Mouse (Mus musculus): ENCODE data around the gene Tspan9. TPM values are rescaled to one million over a fixed set of nuclear protein-coding genes. Genes with fewer than 3 reads are reported as not detected.

Gene Tspan9
- polyA plus RNA-seq, 1 experiment, result 49.7 TPM

DNA sequence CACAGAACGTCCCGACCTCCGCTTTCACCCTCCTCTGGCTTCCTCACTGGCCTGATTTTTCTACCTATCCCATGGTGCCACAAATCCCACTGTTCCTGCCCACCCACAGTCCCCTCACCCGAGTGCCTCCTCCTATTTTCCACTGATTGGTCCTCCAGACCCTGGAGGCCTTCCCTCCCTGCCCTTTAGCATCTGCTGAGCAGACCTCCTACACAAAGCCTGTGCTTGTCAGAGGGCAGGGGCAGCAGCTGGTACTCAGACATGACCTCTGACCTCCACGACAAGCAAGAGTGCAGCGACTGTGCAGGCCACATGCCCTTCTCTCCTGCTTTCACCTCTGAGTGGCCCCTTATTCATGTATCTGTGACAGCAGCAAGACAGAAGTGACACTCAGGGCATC lies 121.2 kb downstream of the Tspan9 start:
- DNase-seq (ENCODE audit: low read depth), result no peak
- no peak for TF ChIP-seq POLR2A (IDR thresholded peaks at IDR 0.05; ENCODE audit: borderline replicate concordance, extremely low read depth, insufficient read depth, insufficient read length, poor library complexity, severe bottlenecking)
- TF ChIP-seq CTCF (IDR thresholded peaks at IDR 0.05; ENCODE audit: borderline replicate concordance, extremely low read depth, insufficient read depth, insufficient read length), result no peak

DNA sequence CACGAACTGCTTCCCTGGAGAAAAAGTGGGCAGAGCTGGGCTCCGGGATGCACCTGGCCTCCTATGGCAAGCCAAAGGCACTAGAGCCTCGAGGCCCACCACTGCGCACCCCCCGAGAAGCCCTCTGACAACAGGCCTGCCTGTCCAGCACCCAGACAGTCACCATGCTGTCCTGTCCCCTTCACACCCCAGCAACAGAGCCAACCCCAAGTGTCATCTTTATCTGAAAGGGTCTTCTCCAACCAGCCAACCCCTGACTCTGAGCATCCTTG lies 121.5 kb downstream of the Tspan9 start:
- TF ChIP-seq CTCF (IDR thresholded peaks at IDR 0.05; ENCODE audit: borderline replicate concordance, extremely low read depth, insufficient read depth, insufficient read length) (no peak), POLR2A (IDR thresholded peaks at IDR 0.05; ENCODE audit: borderline replicate concordance, extremely low read depth, insufficient read depth, insufficient read length, poor library complexity, severe bottlenecking) (no peak)
- no peak for DNase-seq (ENCODE audit: low read depth)

DNA sequence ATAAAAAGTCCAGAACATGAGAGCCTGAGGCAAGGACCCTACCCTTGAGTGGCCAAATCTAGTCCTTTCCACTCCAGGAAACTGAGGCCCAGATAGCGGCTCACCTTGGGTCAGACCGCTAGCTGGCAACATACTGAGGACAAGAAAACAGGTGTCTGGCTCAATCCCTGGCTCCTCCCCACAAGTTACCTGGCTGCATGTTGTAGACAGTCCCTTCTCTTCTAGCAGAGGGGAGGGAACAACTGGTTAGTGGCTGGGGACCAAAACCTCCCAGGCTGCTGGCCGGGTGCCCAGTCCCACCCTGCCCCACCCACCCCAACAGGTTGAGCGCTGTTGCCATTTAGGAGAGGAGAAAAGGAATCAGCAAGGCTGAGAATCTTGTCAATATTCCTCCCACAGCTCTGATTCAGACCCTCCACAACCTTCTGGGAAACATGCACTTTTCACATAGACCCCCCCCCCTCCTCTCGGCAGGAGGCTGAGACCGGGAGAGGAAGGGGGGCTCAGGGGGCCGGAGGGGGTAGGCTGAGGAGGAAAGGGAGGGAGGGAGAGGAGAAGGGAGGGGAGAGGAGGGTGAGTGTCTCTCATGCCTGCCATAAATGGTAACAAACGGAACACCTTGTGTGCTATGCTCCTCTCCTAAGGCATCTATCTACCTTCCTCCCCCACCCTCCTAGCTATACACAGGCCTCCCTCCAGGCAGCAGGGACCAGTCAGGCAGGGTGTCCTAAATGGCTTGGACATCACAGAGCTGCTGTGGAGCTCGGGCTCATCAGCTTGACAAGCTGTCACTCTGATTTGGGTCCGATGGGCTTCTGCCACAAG lies 122.1 kb downstream of the Tspan9 start:
- no peak for TF ChIP-seq POLR2A (IDR thresholded peaks at IDR 0.05; ENCODE audit: borderline replicate concordance, extremely low read depth, insufficient read depth, insufficient read length, poor library complexity, severe bottlenecking)
- no peak for TF ChIP-seq CTCF (IDR thresholded peaks at IDR 0.05; ENCODE audit: borderline replicate concordance, extremely low read depth, insufficient read depth, insufficient read length)
- DNase-seq (ENCODE audit: low read depth), result peak; percentile 62

DNA sequence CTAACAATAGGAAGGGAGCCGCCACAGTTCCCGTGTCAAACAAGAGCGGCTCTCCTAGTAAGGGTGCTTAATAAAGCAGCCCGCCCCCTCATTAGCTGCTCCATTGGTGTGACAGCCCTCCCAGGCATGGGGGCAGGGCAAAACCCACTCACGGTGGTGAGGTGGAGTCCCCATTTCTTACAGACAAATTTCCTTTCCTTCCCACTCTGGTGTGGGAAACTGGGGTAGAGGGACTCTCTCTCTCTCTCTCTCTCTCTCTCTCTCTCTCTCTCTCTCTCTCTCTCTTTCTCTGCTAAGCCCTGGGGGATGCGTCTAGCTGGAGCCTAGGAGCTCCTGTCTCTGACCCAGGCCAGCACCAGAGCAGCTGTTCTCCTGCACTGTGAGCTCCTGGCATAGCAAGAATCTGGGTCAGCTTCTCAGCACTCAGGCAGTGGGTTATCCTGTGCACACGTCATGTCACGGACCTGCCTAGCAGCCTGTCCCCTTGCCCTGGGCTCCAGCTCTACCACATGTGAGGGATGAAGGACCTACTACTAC lies 122.8 kb downstream of the Tspan9 start:
- DNase-seq (ENCODE audit: low read depth), result peak; percentile 84
- no peak for TF ChIP-seq CTCF (IDR thresholded peaks at IDR 0.05; ENCODE audit: borderline replicate concordance, extremely low read depth, insufficient read depth, insufficient read length)
- TF ChIP-seq POLR2A (IDR thresholded peaks at IDR 0.05; ENCODE audit: borderline replicate concordance, extremely low read depth, insufficient read depth, insufficient read length, poor library complexity, severe bottlenecking), result no peak

DNA sequence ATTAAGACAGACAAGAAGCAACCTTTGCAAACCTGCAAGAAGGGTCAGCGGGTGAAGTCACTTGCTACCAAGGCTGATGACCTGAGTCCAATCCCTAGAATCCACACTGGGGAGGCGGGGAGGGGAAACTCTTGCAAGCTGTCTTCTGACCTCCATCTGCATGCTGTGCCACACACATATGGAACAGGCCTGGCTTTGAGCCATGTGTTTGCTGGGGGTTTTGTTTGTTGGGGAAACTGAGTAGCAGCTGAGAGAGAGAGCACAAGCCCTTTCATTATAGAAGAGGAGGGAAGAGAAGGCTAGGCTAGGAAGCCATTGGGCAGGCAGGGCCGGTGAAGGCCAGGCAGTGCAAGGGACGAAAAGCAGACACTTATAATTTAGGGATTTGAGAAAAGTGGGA lies 123.3 kb downstream of the Tspan9 start:
- no peak for TF ChIP-seq CTCF (IDR thresholded peaks at IDR 0.05; ENCODE audit: borderline replicate concordance, extremely low read depth, insufficient read depth, insufficient read length)
- no peak for TF ChIP-seq POLR2A (IDR thresholded peaks at IDR 0.05; ENCODE audit: borderline replicate concordance, extremely low read depth, insufficient read depth, insufficient read length, poor library complexity, severe bottlenecking)
- peak; percentile 87 for DNase-seq (ENCODE audit: low read depth)

DNA sequence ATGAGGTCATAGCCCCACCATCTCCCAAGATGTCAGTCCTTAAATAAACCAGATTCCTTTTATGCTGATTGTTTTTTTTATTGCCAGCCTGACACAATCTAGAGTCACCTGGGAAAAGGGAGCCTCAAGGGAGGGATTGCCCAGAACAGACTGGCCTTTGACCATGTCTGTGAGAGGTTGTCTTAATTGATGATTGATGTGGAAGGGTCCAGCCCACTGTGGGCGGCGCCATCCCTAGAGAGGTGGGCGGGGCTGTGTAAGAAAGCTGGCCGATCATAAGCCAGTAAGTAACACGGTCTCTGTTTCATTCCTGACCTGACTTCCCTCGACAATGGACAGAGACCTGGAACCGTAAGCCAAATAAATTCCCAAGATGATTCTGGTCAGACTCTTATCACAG lies 124.3 kb downstream of the Tspan9 start:
- DNase-seq (ENCODE audit: low read depth), result no peak
- TF ChIP-seq CTCF (IDR thresholded peaks at IDR 0.05; ENCODE audit: borderline replicate concordance, extremely low read depth, insufficient read depth, insufficient read length) (no peak), POLR2A (IDR thresholded peaks at IDR 0.05; ENCODE audit: borderline replicate concordance, extremely low read depth, insufficient read depth, insufficient read length, poor library complexity, severe bottlenecking) (no peak)

DNA sequence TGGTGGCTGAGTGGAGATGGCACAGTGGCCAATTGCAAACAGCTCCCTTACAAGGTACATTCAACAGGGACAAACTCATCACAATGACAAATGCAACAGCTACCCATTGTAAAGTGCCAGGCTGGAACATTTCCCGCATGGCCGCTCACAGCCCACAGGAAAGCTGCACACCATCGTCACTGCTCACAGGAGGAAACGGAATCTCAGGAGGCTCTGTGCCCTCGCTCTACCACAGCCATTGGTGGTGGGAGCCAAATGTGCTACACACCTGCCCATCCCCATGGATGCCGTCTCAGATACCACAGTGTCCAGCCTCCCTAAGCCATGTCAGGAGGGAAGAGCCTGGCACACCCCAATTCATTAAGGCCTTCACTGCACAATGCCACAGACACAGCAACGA lies 128.1 kb downstream of the Tspan9 start:
- no peak for DNase-seq (ENCODE audit: low read depth)
- no peak for TF ChIP-seq CTCF (IDR thresholded peaks at IDR 0.05; ENCODE audit: borderline replicate concordance, extremely low read depth, insufficient read depth, insufficient read length)
- no peak for TF ChIP-seq POLR2A (IDR thresholded peaks at IDR 0.05; ENCODE audit: borderline replicate concordance, extremely low read depth, insufficient read depth, insufficient read length, poor library complexity, severe bottlenecking)

DNA sequence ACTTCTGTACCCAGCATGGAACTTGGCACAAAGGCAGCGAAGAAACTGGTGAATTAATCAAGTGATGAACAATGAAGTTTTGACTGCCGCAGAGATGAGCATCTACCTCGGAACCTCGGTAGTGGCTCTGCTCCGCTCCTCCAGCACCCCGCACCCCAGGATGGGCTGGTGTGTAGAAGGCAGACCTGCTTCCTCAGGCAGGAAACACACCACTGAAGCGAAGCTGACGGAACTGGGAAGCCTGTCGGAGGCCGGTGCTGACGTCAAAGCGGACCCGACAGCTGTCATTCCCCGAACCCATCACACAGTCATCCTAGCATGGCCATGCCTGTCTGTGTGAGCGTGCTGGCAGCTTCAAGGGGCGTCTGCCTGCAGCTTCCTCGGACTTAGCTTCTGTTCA lies 131.6 kb downstream of the Tspan9 start:
- no peak for DNase-seq (ENCODE audit: low read depth)
- no peak for TF ChIP-seq CTCF (IDR thresholded peaks at IDR 0.05; ENCODE audit: borderline replicate concordance, extremely low read depth, insufficient read depth, insufficient read length)
- TF ChIP-seq POLR2A (IDR thresholded peaks at IDR 0.05; ENCODE audit: borderline replicate concordance, extremely low read depth, insufficient read depth, insufficient read length, poor library complexity, severe bottlenecking), result no peak

DNA sequence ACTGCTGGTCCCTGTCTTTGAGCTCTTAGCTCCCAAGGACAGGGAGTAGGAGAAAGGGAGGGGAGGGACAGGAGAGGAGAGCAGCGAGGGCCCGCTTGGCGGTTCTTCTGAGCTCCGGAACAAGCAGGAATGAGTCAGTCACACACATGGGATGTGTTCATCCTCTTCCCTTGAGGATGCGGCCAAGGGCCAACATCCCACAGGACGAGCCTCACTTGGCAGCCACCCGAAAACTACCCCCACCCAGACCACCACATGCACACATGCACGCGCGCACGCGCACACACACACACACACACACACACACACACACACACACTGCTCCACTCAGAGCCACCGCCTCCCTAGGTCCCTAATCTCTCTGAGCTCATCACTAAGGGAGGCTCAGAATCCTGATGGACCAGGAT lies 132.3 kb downstream of the Tspan9 start:
- no peak for TF ChIP-seq POLR2A (IDR thresholded peaks at IDR 0.05; ENCODE audit: borderline replicate concordance, extremely low read depth, insufficient read depth, insufficient read length, poor library complexity, severe bottlenecking)
- no peak for TF ChIP-seq CTCF (IDR thresholded peaks at IDR 0.05; ENCODE audit: borderline replicate concordance, extremely low read depth, insufficient read depth, insufficient read length)
- DNase-seq (ENCODE audit: low read depth), result peak; percentile 43

DNA sequence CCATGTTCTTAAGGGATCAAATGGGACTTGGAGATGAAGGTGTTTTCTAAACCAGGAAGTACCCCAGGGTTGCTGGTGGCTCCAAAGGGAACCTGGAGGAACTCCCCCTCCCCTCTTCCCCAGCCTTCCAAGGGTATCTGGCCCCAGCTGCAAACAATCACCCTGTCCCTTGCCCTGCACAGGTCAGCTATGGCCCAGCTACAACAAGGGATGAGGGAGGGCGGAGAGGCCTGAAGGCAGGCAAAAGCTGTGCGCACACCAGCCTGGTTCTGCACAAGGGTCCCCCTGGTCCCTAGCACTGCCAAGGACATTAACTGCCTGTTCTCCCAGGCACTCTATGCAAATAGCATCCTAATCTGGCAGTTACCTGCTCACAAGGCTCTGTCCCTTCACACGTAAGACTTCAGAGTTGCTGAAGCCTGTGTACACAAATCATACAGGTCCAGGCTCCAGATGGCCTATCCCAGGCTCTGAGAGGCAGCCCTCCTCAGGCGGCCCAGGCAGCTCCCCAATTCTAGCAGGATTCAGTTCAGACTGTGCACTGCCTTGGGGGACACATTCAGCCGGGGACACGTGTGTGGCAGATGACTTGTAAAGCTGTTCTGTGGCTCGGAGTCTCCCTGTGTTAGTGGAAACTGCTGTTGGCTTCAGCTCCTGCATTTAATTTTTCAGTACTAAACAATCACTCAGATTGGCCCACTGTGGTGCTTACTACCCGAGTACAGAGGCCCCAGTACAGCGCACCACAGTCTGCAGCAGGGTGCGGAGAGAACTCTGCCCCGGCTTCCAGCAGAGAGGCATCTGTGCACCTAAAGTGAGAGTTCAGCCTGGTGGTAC lies 133.0 kb downstream of the Tspan9 start:
- TF ChIP-seq CTCF (IDR thresholded peaks at IDR 0.05; ENCODE audit: borderline replicate concordance, extremely low read depth, insufficient read depth, insufficient read length) (no peak), POLR2A (IDR thresholded peaks at IDR 0.05; ENCODE audit: borderline replicate concordance, extremely low read depth, insufficient read depth, insufficient read length, poor library complexity, severe bottlenecking) (no peak)
- DNase-seq (ENCODE audit: low read depth), result peak; percentile 52

DNA sequence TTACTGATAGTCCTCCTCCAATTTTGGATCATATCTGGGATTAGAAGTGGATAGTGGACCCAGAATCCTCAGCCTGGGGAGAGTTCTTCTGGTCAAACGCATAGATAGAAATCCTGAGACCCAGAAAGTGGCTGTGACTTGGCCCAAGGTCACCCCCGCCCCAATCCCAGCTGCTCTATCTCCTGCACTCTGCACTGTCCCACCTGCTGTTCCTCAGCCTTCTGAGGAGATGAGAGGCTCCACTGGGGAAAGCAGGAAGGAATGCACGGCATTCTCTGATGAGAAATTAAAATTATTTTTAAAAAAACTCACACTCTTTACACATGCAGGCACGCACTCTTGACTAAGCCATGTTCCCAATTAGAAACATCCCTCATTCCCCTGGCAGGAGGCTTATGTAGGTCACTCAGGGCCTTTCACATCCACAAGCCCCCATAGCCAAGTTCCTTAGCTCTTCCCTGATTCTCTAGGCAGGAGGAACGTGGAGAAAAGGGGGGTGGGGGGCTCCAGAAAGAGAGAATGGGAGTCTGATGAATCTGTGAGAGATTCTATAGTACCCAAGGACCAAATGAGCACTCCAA lies 135.3 kb downstream of the Tspan9 start:
- TF ChIP-seq CTCF (IDR thresholded peaks at IDR 0.05; ENCODE audit: borderline replicate concordance, extremely low read depth, insufficient read depth, insufficient read length) (no peak), POLR2A (IDR thresholded peaks at IDR 0.05; ENCODE audit: borderline replicate concordance, extremely low read depth, insufficient read depth, insufficient read length, poor library complexity, severe bottlenecking) (no peak)
- DNase-seq (ENCODE audit: low read depth), result no peak
